ENCODE assay signal across 27 mouse cellular contexts in genomic region chr4:48889074-48889592, GRCm38 (mm10).
DNase-seq lines count a peak whose midpoint lies in the region; ATAC-seq lines count a peak whose summit lies in the region.
"Had no signal": no experiment of that assay in that cellular context is flagged by ENCODE, and none has a peak within 500 bp of the region (broad histone marks: within the 10 kb centered on the region; RNA-seq: fewer than 3 reads in every experiment).

No protein-coding gene starts in this region.

- H3K36me3 ChIP-seq in hindbrain, embryonic 13.5 days, result no peaks in the 10 kb centered on the region
- no peaks in the 10 kb centered on the region for H3K36me3 ChIP-seq in hindbrain, embryonic 12.5 days
- H3K36me3 ChIP-seq in neural tube, embryonic 13.5 days, result no peaks in the 10 kb centered on the region
- H3K36me3 ChIP-seq: embryonic facial prominence, embryonic 13.5 days; embryonic facial prominence, embryonic 15.5 days; forebrain, embryonic 10.5 days; forebrain, embryonic 12.5 days; G1E had no signal

- no peak overlapping the region for H3K4me2 ChIP-seq in hindbrain, embryonic 13.5 days
- no peak overlapping the region for H3K4me2 ChIP-seq in hindbrain, embryonic 12.5 days (replicated peaks)
- H3K4me2 ChIP-seq in neural tube, embryonic 13.5 days, result no peak overlapping the region
- H3K4me2 ChIP-seq: embryonic facial prominence, embryonic 13.5 days; embryonic facial prominence, embryonic 15.5 days; forebrain, embryonic 12.5 days had no signal

- DNase-seq in neural tube, embryonic 10.5 days (ENCODE audit: extremely low spot score, low spot score), result no peak
- DNase-seq in kidney, adult 11 months, result no peak
- DNase-seq: adrenal gland, adult 8-10 months; adrenal gland, postnatal 14 days; adrenal gland, postnatal 36 days; B cell, adult 2 months; cerebellum, adult 11-12 months; cerebellum, adult 2 months; cerebellum, adult 9-10 months; cerebellum, postnatal 14 days; cerebellum, postnatal 36 days; embryo, embryonic 11 days had no signal

- H3K9me3 ChIP-seq in hindbrain, embryonic 13.5 days, result no peaks in the 10 kb centered on the region
- no peaks in the 10 kb centered on the region for H3K9me3 ChIP-seq in hindbrain, embryonic 12.5 days (replicated peaks)
- H3K9me3 ChIP-seq in neural tube, embryonic 13.5 days, result no peaks in the 10 kb centered on the region
- H3K9me3 ChIP-seq: embryonic facial prominence, embryonic 13.5 days; embryonic facial prominence, embryonic 15.5 days; forebrain, embryonic 10.5 days; forebrain, embryonic 12.5 days; G1E had no signal

- no peak overlapping the region for H3K9ac ChIP-seq in hindbrain, embryonic 13.5 days
- H3K9ac ChIP-seq in hindbrain, embryonic 12.5 days, result no peak overlapping the region
- H3K9ac ChIP-seq in neural tube, embryonic 13.5 days, result no peak overlapping the region
- H3K9ac ChIP-seq: embryonic facial prominence, embryonic 13.5 days; embryonic facial prominence, embryonic 15.5 days; forebrain, embryonic 12.5 days had no signal

- peaks cover 7% of the 10 kb centered on the region for H3K4me1 ChIP-seq in hindbrain, embryonic 13.5 days (replicated peaks)
- H3K4me1 ChIP-seq in hindbrain, embryonic 12.5 days, result no peaks in the 10 kb centered on the region
- no peaks in the 10 kb centered on the region; the same call in 1 of the 2 replicates for H3K4me1 ChIP-seq in neural tube, embryonic 13.5 days (replicated peaks)
- H3K4me1 ChIP-seq: embryonic facial prominence, embryonic 13.5 days; embryonic facial prominence, embryonic 15.5 days; forebrain, embryonic 10.5 days; forebrain, embryonic 12.5 days had no signal

- 69% methylated on average over 4 of the region's 4 CpGs for WGBS in hindbrain, embryonic 13.5 days
- WGBS in hindbrain, embryonic 12.5 days, result 68% methylated on average over 4 of the region's 4 CpGs
- 61% methylated on average over 4 of the region's 4 CpGs for WGBS in neural tube, embryonic 13.5 days

- ATAC-seq in hindbrain, embryonic 13.5 days (ENCODE audit: low FRiP score), result no peak
- no peak for ATAC-seq in hindbrain, embryonic 12.5 days (ENCODE audit: low FRiP score)
- peak; percentile 61; the same call in 1 of the 2 replicates for ATAC-seq in neural tube, embryonic 13.5 days (ENCODE audit: low read depth)
- ATAC-seq: activated CD4-positive, CD25-positive, alpha-beta regulatory T cell, adult 4 months; CD4-positive, CD25-positive, alpha-beta regulatory T cell, adult 4 months; forebrain, embryonic 14.5 days; forebrain, embryonic 16.5 days; Patski had no signal

- no peak overlapping the region for H3K4me3 ChIP-seq in hindbrain, embryonic 13.5 days
- no peak overlapping the region for H3K4me3 ChIP-seq in hindbrain, embryonic 12.5 days
- no peak overlapping the region for H3K4me3 ChIP-seq in neural tube, embryonic 13.5 days
- H3K4me3 ChIP-seq: embryonic facial prominence, embryonic 13.5 days; embryonic facial prominence, embryonic 15.5 days; erythroblast, embryonic 14.5 days; forebrain, embryonic 10.5 days; forebrain, embryonic 12.5 days had no signal

- no peaks in the 10 kb centered on the region for H3K27me3 ChIP-seq in hindbrain, embryonic 13.5 days
- H3K27me3 ChIP-seq in hindbrain, embryonic 12.5 days, result no peaks in the 10 kb centered on the region
- no peaks in the 10 kb centered on the region for H3K27me3 ChIP-seq in neural tube, embryonic 13.5 days
- H3K27me3 ChIP-seq: CH12.LX; embryonic facial prominence, embryonic 13.5 days; embryonic facial prominence, embryonic 15.5 days; forebrain, embryonic 12.5 days; Patski had no signal

- 0 out of 2 replicates have a peak overlapping the region, but pooled peaks have one; percentile 18 for H3K27ac ChIP-seq in hindbrain, embryonic 13.5 days
- no peak overlapping the region for H3K27ac ChIP-seq in hindbrain, embryonic 12.5 days
- H3K27ac ChIP-seq in neural tube, embryonic 13.5 days (replicated peaks), result no peak overlapping the region; the same call in 1 of the 2 replicates
- H3K27ac ChIP-seq: embryonic facial prominence, embryonic 13.5 days; embryonic facial prominence, embryonic 15.5 days; forebrain, embryonic 10.5 days; forebrain, embryonic 12.5 days had no signal
